Mouse (Mus musculus) limb, embryonic 10.5 days (tissue): ENCODE data around the gene Sall4. TPM values are rescaled to one million over a fixed set of nuclear protein-coding genes. Genes with fewer than 3 reads are reported as not detected.

Experiments
- DNase-seq: peaks from one replicate; pipeline ENCODE4 v3.0.0-alpha.2; 2017; ENCODE audit warnings: low spot score
- H3K27ac ChIP-seq: fragments of 300-500 bp; sonication (generic); 2 replicates; pipeline ENCODE4 v1.5.1; 2016; ENCODE audit warnings: mild to moderate bottlenecking
- H3K27me3 ChIP-seq: fragments of 300-500 bp; sonication (generic); 2 replicates; pipeline ENCODE4 v1.6.1; 2016; ENCODE audit warnings: low read depth, mild to moderate bottlenecking; ENCODE audit not compliant: poor library complexity, severe bottlenecking
- H3K36me3 ChIP-seq: fragments of 300-500 bp; sonication (generic); 2 replicates; pipeline ENCODE4 v1.6.1; 2016; ENCODE audit warnings: mild to moderate bottlenecking, moderate library complexity
- H3K4me1 ChIP-seq: fragments of 300-500 bp; sonication (generic); 2 replicates; pipeline ENCODE4 v1.6.1; 2016
- H3K4me3 ChIP-seq: fragments of 300-500 bp; sonication (generic); 2 replicates; pipeline ENCODE4 v1.5.1; 2016; ENCODE audit warnings: mild to moderate bottlenecking, moderate library complexity
- H3K9me3 ChIP-seq: fragments of 300-500 bp; sonication (generic); replicated peaks from 2 replicates; pipeline ENCODE4 v1.6.1; 2016; ENCODE audit warnings: mild to moderate bottlenecking
- WGBS: fragments of 180-500 bp; shearing (Covaris S2); methylation state at CpG from one replicate; pipeline ENCODE4 v1.1.7; 2016; 5-methylcytosine and 5-hydroxymethylcytosine counted together
- polyA plus RNA-seq: library from polyadenylated mRNA; unstranded; fragments of >200 nt; fragmentation: Nextera tagmentation; extraction: Ambion mirVana; gene quantifications from 2 replicates; pipeline ENCODE4 v1.2.1, GENCODE M21; 2016

The Sall4 gene
- polyA plus RNA-seq, 1 experiment from 2014 or later, result 26.8 TPM

DNA sequence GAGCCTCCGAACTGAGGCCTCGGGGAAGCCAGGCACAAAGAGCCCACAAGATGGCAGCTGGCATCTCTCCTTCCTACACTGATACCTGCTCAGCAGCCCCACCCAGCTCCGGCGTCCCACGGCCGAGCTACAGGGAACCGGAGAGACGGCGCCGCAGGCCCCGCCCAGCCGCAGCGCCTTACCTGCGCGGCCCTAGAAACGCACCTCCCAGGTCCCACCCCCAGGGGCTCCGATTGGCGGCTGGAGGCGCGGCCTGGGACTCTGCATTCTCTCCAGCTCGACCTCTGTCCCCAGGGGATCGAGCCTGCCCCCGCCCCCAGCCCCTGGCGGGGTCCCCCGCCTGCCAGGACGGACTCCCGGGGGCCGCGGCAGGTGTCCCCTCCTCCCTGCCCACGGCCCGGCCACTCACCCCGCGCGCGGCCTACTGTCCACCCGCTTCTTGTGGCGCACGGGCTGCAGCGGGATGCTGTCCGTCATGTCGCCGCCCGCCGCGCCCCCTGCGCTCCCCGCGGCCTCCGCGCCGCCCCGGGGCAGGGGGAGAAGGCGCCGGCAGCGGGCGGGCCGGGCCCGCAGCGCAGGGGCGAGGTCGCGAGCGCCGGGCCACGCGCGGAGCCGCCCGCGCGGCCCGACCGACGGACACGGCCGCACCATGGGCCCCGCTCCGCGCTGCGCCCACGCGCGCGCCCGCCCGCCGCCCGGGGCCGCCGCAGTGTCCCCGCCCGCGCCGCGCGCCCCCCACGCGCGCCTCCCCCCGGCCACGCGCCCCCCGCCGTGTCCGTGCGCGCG is 26.3 kb downstream of the Sall4 start:
- Histone ChIP-seq H3K27me3 (no peaks in the 10 kb centered on the region), H3K9me3 (no peaks in the 10 kb centered on the region), H3K27ac (peak overlapping the region; percentile 88), H3K36me3 (no peaks in the 10 kb centered on the region), H3K4me3 (peak overlapping the region; percentile 91), H3K4me1 (peaks cover 13% of the 10 kb centered on the region)
- WGBS, result 8% methylated on average over 105 of the region's 108 CpGs
- peak; percentile 81 for DNase-seq

DNA sequence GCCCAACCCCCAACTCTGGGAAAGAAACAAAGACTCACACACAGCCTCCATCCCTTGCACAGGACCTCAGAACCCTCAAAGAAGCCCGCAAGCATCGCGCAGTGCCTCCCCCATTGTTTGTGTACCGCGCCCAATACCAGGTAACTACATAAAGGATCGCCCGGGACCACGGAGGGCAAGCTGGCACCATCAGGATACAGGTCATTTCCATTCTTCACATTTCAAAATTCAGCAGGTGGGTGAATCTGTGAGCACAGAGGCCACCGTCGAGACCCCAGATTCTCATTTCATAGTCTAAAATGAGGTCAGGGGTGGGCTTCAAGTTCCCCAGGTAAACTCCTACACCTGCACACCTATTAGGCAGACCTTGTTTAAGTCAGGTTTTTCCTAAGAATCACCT is 27.2 kb downstream of the Sall4 start:
- no peaks in the 10 kb centered on the region for H3K9me3 ChIP-seq
- peak overlapping the region; percentile 88 for H3K27ac ChIP-seq
- no peaks in the 10 kb centered on the region for H3K27me3 ChIP-seq
- peak overlapping the region; percentile 91 for H3K4me3 ChIP-seq
- no peaks in the 10 kb centered on the region for H3K36me3 ChIP-seq
- 87% methylated on average over 10 of the region's 10 CpGs for WGBS
- peaks cover 13% of the 10 kb centered on the region for H3K4me1 ChIP-seq
- no peak for DNase-seq

DNA sequence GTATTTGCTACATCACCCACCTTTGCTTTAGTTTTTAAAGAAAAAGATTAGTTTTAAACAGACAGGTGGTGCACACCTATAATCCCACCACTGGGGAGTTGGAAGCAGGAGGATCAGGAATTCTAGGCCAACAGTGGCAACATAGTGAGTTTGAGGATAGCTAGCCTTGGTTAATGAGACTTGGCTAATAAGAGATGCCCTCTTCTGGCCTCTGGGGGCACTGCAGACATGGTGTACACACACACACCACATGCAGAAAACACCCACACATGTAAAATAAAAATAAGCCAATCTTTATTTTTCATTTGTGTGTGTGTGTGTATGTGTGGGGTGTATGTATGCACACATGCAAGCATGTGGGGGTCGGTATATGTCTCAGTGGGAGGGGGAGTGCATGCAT is 28.9 kb downstream of the Sall4 start:
- no peak for DNase-seq
- 88% methylated on average over 1 of the region's 1 CpGs for WGBS
- Histone ChIP-seq H3K4me1 (peaks cover 18% of the 10 kb centered on the region), H3K36me3 (no peaks in the 10 kb centered on the region), H3K27ac (no peak overlapping the region), H3K27me3 (no peaks in the 10 kb centered on the region), H3K9me3 (no peaks in the 10 kb centered on the region), H3K4me3 (no peak overlapping the region)

DNA sequence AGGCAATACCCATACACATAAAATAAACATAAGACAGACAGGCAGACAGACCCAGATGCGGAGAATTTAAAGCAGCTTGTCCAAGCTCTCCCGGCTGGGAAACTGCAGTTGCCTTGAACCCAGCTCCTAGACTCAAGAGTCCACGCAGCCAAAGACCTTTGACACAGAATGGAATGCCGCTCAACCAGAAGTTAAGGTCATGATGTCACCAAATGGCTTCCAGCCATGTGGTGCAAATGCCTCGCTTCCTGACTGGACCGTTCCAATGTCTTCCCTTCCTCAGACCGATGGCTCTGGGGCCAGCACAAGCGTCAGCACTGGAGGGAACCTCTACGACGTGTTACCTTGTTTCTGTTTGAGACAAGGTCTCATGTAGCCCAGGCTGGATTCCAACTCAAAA is 29.9 kb downstream of the Sall4 start:
- Histone ChIP-seq H3K4me1 (peaks cover 20% of the 10 kb centered on the region), H3K27ac (no peak overlapping the region), H3K4me3 (no peak overlapping the region), H3K9me3 (no peaks in the 10 kb centered on the region), H3K36me3 (no peaks in the 10 kb centered on the region), H3K27me3 (no peaks in the 10 kb centered on the region)
- 83% methylated on average over 10 of the region's 10 CpGs for WGBS
- no peak for DNase-seq

DNA sequence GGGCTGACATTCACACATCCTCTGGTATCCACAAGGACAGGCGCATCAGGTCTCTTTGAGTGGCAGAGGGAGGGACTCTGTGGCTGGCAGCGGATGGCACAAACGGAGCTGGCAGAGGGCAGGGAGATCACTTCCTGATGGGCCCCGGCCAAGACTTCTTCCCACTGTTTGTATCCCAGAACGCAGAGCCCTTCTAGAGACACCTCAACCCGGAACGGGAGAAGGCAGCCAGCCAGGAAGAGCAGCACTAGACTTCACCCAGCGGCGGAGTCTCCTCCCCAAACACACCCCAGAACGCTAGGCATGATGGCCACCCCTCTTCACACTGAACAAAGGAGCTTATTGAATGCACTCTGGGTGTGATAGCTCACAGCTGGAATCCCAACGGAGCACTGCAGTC is 33.7 kb downstream of the Sall4 start:
- Histone ChIP-seq H3K27ac (no peak overlapping the region), H3K4me3 (no peak overlapping the region), H3K4me1 (peaks cover 28% of the 10 kb centered on the region), H3K27me3 (no peaks in the 10 kb centered on the region), H3K9me3 (no peaks in the 10 kb centered on the region), H3K36me3 (no peaks in the 10 kb centered on the region)
- WGBS, result 65% methylated on average over 11 of the region's 11 CpGs
- no peak for DNase-seq

DNA sequence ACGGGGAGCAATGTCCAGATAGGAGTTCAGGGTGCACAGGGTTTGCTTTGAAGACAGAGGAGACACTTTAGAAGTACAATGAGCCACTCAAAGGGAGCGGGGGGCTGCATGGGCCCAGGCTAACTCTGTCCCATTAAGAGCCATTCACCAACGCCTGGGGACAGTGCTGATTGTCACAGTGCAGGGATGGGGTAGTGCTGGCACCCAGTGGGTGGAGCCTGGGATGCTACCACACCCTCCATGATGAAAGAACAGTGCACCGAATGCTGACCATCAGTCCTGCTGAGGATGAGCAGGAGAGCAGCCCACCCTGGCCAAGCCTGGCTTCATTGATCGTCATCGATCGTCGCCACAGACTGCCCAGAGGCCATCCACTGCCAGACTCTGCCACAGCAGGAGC is 36.5 kb downstream of the Sall4 start:
- Histone ChIP-seq H3K9me3 (no peaks in the 10 kb centered on the region), H3K4me3 (no peak overlapping the region), H3K27ac (no peak overlapping the region), H3K36me3 (no peaks in the 10 kb centered on the region), H3K4me1 (peaks cover 37% of the 10 kb centered on the region), H3K27me3 (no peaks in the 10 kb centered on the region)
- no peak for DNase-seq
- WGBS, result 76% methylated on average over 8 of the region's 8 CpGs

DNA sequence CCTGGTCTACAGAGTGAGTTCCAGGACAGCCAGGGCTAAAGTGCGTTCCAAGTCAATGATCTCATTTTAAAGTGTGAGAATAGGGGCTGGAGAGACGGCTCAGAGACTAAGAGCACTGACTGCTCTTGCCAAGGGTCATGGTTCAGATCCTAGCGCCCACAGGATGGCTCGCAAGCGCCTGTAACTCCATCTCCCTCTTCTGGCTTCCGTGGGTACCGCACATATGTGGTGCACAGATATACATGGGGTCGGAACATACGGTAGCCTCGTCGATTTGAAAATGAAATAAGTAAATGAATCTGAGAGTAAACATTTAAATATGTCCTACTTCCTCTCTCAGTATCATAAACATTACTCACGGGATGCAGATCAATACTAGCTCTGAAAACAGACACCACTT is 38.0 kb downstream of the Sall4 start:
- 82% methylated on average over 12 of the region's 12 CpGs for WGBS
- Histone ChIP-seq H3K36me3 (no peaks in the 10 kb centered on the region), H3K27ac (no peak overlapping the region), H3K4me1 (peaks cover 44% of the 10 kb centered on the region), H3K27me3 (no peaks in the 10 kb centered on the region), H3K4me3 (no peak overlapping the region), H3K9me3 (no peaks in the 10 kb centered on the region)
- no peak for DNase-seq

DNA sequence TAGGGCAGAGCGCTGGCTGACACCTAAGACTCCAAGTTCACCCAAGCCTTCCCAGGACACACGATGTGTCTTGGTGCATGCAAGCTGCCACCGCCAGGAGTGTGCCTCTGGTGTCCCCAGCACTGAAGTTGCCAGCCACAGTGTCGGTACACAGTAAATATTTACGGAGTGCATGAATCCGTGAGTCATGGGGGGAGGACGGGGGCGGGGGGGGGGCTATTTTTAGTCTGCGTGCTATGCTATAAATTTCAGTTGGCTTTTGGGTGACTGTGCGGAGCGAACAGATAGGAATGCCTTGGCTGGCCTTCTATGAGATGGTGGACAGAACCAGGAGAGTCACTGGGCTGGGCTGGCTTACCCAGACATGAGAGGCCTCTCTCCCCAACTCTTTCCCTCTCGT is 39.7 kb downstream of the Sall4 start:
- WGBS, result 86% methylated on average over 12 of the region's 12 CpGs
- H3K36me3 ChIP-seq, result no peaks in the 10 kb centered on the region
- peaks cover 37% of the 10 kb centered on the region for H3K4me1 ChIP-seq
- no peak overlapping the region for H3K4me3 ChIP-seq
- H3K27me3 ChIP-seq, result no peaks in the 10 kb centered on the region
- no peaks in the 10 kb centered on the region for H3K9me3 ChIP-seq
- no peak for DNase-seq
- H3K27ac ChIP-seq, result no peak overlapping the region

DNA sequence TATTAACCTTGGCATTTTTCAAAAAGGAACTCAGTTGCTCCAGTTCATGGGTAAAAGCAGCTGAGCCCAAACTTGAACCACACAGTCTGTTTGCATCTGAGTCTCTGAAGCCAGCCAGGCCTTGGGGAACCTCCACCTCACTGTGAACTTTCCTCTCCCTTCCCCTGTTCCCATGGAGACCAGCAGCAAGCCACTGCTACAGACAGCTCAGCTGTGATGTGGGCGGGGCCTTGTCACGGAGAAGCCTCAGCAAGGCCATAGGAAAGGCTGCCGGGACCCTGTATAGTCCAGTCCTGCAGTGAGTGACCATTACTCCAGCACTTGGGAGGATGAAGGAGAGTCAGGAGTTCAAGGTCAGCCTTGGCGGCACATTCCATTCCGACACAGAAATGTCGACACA is 41.7 kb downstream of the Sall4 start:
- peak; percentile 50 for DNase-seq
- no peaks in the 10 kb centered on the region for H3K9me3 ChIP-seq
- no peak overlapping the region for H3K27ac ChIP-seq
- no peaks in the 10 kb centered on the region for H3K36me3 ChIP-seq
- WGBS, result 63% methylated on average over 6 of the region's 6 CpGs
- peaks cover 30% of the 10 kb centered on the region for H3K4me1 ChIP-seq
- H3K4me3 ChIP-seq, result no peak overlapping the region
- no peaks in the 10 kb centered on the region for H3K27me3 ChIP-seq

DNA sequence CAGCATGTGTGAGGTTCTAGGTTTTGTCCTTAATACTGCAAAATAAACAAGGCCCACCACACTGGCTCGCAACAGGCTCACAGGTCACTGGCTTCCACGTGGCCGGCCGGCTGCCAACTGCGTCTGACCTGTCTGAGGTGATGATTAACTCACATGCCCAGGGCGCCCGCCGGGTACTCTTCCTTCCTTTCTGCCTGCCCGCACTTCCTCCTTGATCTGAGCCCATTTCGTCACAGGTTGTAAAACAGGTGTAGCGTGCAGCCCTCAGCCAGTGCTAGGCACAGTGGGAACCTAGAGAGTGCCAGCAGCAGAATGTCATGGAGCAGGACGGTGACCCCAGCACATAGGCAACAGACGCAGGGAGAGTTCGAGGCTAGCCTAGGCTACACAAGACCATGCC is 46.4 kb downstream of the Sall4 start:
- Histone ChIP-seq H3K4me3 (no peak overlapping the region), H3K36me3 (no peaks in the 10 kb centered on the region), H3K27me3 (no peaks in the 10 kb centered on the region), H3K27ac (no peak overlapping the region), H3K4me1 (peaks cover 21% of the 10 kb centered on the region), H3K9me3 (no peaks in the 10 kb centered on the region)
- no peak for DNase-seq
- 86% methylated on average over 14 of the region's 14 CpGs for WGBS

DNA sequence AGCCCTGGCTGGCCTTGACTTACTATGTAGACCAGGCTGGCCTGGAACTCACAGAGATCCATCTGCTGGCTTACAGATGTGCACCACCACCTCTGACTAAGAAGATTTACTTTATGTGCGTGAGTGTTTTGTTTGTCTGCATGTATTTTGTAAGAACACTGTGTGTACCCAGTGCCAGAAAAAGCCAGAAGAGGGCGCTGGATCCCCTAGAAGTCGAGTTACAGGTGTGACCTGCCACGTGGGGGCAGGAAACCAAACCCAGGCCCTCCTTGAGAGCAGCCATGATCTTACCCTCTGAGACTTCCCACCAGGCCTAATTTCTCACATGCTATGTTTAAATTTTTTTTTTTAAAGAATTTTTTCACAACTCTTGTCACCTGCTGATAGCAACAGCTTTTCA is 48.0 kb downstream of the Sall4 start:
- no peaks in the 10 kb centered on the region for H3K9me3 ChIP-seq
- H3K36me3 ChIP-seq, result no peaks in the 10 kb centered on the region
- 70% methylated on average over 4 of the region's 4 CpGs for WGBS
- no peak for DNase-seq
- no peak overlapping the region for H3K27ac ChIP-seq
- no peaks in the 10 kb centered on the region for H3K27me3 ChIP-seq
- peaks cover 14% of the 10 kb centered on the region; the same call in 1 of the 2 replicates for H3K4me1 ChIP-seq
- no peak overlapping the region for H3K4me3 ChIP-seq

DNA sequence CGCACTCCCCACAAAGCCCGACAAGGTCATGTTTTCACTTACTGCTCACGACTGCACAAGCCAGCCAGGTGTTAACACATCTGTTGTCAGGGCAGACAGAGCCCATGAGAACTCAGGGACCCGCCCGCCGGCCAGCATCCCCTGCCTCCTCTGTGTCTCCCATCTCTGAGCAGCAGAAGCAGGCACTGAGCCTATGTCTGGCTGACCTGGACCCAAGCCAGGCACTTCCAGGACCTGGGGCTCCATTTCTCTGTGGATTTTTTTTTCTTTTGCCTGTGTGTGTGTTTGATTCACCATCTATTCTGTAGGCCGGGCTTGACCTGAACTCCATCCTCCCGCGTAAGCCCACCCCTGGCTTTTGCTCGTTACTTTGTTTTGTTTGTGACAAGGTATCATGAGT is 49.0 kb downstream of the Sall4 start:
- no peaks in the 10 kb centered on the region for H3K27me3 ChIP-seq
- H3K9me3 ChIP-seq, result no peaks in the 10 kb centered on the region
- no peak overlapping the region for H3K27ac ChIP-seq
- H3K36me3 ChIP-seq, result no peaks in the 10 kb centered on the region
- no peak for DNase-seq
- 84% methylated on average over 10 of the region's 10 CpGs for WGBS
- no peak overlapping the region for H3K4me3 ChIP-seq
- H3K4me1 ChIP-seq, result peaks cover 14% of the 10 kb centered on the region; the same call in 1 of the 2 replicates

DNA sequence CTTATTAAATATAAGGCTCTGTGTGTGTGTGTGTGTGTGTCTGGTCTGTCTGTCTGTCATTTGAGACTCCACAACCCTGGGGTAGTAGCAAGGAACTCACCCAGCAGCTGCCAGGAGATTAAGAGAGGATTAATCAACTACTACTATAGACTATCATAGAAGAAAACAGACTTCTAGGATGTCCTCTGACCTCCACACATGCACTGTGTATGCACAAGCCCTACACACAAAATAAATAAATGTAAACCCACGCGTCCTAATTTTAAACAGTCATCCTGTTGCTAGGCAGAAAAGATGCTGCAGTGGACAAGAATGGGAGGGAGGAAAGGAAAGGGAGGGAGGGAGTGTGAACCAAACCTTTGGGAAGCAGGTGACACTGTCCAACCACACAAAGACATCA is 49.5 kb downstream of the Sall4 start:
- H3K4me1 ChIP-seq, result peaks cover 14% of the 10 kb centered on the region; the same call in 1 of the 2 replicates
- WGBS, result 87% methylated on average over 2 of the region's 2 CpGs
- no peak for DNase-seq
- no peak overlapping the region for H3K4me3 ChIP-seq
- H3K9me3 ChIP-seq, result no peaks in the 10 kb centered on the region
- H3K27ac ChIP-seq, result no peak overlapping the region
- H3K27me3 ChIP-seq, result no peaks in the 10 kb centered on the region
- H3K36me3 ChIP-seq, result no peaks in the 10 kb centered on the region
